Mouse (Mus musculus) ES-Bruce4 (cell line): Measurements from ENCODE around the gene Osbp. TPM values are rescaled to one million over a fixed set of nuclear protein-coding genes. Genes with fewer than 3 reads are reported as not detected.
"Not testable (repeated sequence)": the region's sequence is repeated elsewhere in the genome, so short reads cannot be mapped to it uniquely, and the experiment has no call there.

Experiments
- H3K27ac ChIP-seq: 2 replicates; pipeline ENCODE4 v1.5.1; 2012; ENCODE audit warnings: low read length, inconsistent platforms; ENCODE audit not compliant: insufficient read depth
- H3K27me3 ChIP-seq: 2 replicates; pipeline ENCODE4 v1.6.1; 2012; ENCODE audit warnings: mild to moderate bottlenecking, low read length, inconsistent platforms; ENCODE audit not compliant: control insufficient read depth, poor library complexity, insufficient read depth, severe bottlenecking
- H3K36me3 ChIP-seq: 2 replicates; pipeline ENCODE4 v1.6.1; 2012; ENCODE audit warnings: inconsistent platforms, mild to moderate bottlenecking, low read length, moderate library complexity; ENCODE audit not compliant: control insufficient read depth, poor library complexity, insufficient read depth, severe bottlenecking
- H3K4me1 ChIP-seq: one replicate; pipeline ENCODE4 v1.8.1; 2011; ENCODE audit warnings: low read length; ENCODE audit not compliant: control insufficient read depth, insufficient read depth
- H3K4me3 ChIP-seq: 2 replicates; pipeline ENCODE4 v1.5.1; 2011; ENCODE audit warnings: low read depth, mild to moderate bottlenecking, low read length
- H3K9ac ChIP-seq: 2 replicates; pipeline ENCODE4 v1.6.1; 2012; ENCODE audit warnings: low read depth, mild to moderate bottlenecking, inconsistent platforms; ENCODE audit not compliant: poor library complexity, severe bottlenecking
- H3K9me3 ChIP-seq: replicated peaks from 2 replicates; pipeline ENCODE4 v1.6.1; 2012; ENCODE audit warnings: mild to moderate bottlenecking, low read length, inconsistent platforms; ENCODE audit not compliant: control insufficient read depth, poor library complexity, insufficient read depth, severe bottlenecking
- CTCF ChIP-seq: IDR thresholded peaks from one replicate; pipeline ENCODE4 v1.8.1; 2011; ENCODE audit warnings: low read depth, low read length
- EP300 ChIP-seq: IDR thresholded peaks from 2 replicates; pipeline ENCODE4 v1.6.1; 2011; ENCODE audit warnings: low read depth, low read length; ENCODE audit not compliant: insufficient read depth
- POLR2A ChIP-seq: IDR thresholded peaks from one replicate; pipeline ENCODE4 v1.8.1; 2011; ENCODE audit warnings: low read length; ENCODE audit not compliant: insufficient read depth
- polyA plus RNA-seq: library from polyadenylated mRNA; stranded (reverse); fragments of >200 nt; gene quantifications from 2 replicates; pipeline ENCODE4 v1.2.4, GENCODE M21; 2011; ENCODE audit warnings: low read depth; ENCODE audit not compliant: missing spikeins, insufficient read depth, insufficient read length

The Osbp gene
- 28.3 and 31.5 TPM in 2 replicates for polyA plus RNA-seq

- TF ChIP-seq EP300, result no peak
- TF ChIP-seq CTCF, result no peak
- peak; percentile 52 for TF ChIP-seq POLR2A
- peak within 1 kb of the TSS; percentile 82 for H3K4me3 ChIP-seq
- no peaks in the 10 kb centered on the region for H3K4me1 ChIP-seq
- no peaks in the 10 kb centered on the region for H3K9me3 ChIP-seq
- no peaks in the 10 kb centered on the region for H3K27me3 ChIP-seq
- H3K9ac ChIP-seq, result peak within 1 kb of the TSS; percentile 80
- no peaks in the 10 kb centered on the region for H3K36me3 ChIP-seq
- H3K27ac ChIP-seq, result 0 out of 2 replicates have a peak within 1 kb of the TSS, but pooled peaks have one; percentile 31
These were observed at the start of gene Osbp for GRCm38 (mm10) chr19:11965023-11965942. Gene Osbp, plus strand, starts transcription at chr19:11965941.

- peaks cover 52% of the 10 kb centered on the region for H3K36me3 ChIP-seq
- TF ChIP-seq POLR2A, result no peak
- no peak for TF ChIP-seq CTCF
- no peaks in the 10 kb centered on the region for H3K27me3 ChIP-seq
- no peak overlapping the region for H3K27ac ChIP-seq
- no peak overlapping the region for H3K4me3 ChIP-seq
- H3K9ac ChIP-seq, result no peak overlapping the region
- no peaks in the 10 kb centered on the region for H3K4me1 ChIP-seq
- H3K9me3 ChIP-seq, result no peaks in the 10 kb centered on the region
These were observed 43.7 kb upstream of the Osbp start for GRCm38 (mm10) chr19:11922068-11922467.

GRCm38 (mm10) chr19:11922515-11922914 lies 43.2 kb upstream of the Osbp start:
- not testable (repeated sequence) for H3K4me1 ChIP-seq, H3K27ac ChIP-seq, H3K9ac ChIP-seq, H3K9me3 ChIP-seq, H3K4me3 ChIP-seq, H3K27me3 ChIP-seq
- H3K36me3 ChIP-seq, result peaks cover 51% of the 10 kb centered on the region

GRCm38 (mm10) chr19:11926380-11926779 lies 39.4 kb upstream of the Osbp start:
- H3K4me3 ChIP-seq, result no peak overlapping the region

GRCm38 (mm10) chr19:11928025-11928748 lies 37.6 kb upstream of the Osbp start:
- Histone ChIP-seq H3K36me3 (peaks cover 57% of the 10 kb centered on the region), H3K27me3 (no peaks in the 10 kb centered on the region), H3K27ac (no peak overlapping the region), H3K4me3 (no peak overlapping the region), H3K4me1 (no peaks in the 10 kb centered on the region), H3K9me3 (no peaks in the 10 kb centered on the region), H3K9ac (no peak overlapping the region)
- TF ChIP-seq EP300, result no peak
- no peak for TF ChIP-seq CTCF
- TF ChIP-seq POLR2A, result no peak

More at GRCm38 (mm10) chr19:11926380-11926779, 39.4 kb upstream of the Osbp start:
- Histone ChIP-seq H3K4me1 (no peaks in the 10 kb centered on the region), H3K36me3 (peaks cover 59% of the 10 kb centered on the region), H3K9me3 (no peaks in the 10 kb centered on the region), H3K27ac (no peak overlapping the region), H3K27me3 (no peaks in the 10 kb centered on the region), H3K9ac (no peak overlapping the region)
- TF ChIP-seq POLR2A (no peak), CTCF (no peak), EP300 (no peak)

GRCm38 (mm10) chr19:11946460-11946859 lies 19.3 kb upstream of the Osbp start:
- not testable (repeated sequence) for H3K9me3 ChIP-seq, H3K4me1 ChIP-seq, H3K9ac ChIP-seq, H3K27ac ChIP-seq, H3K27me3 ChIP-seq, H3K4me3 ChIP-seq
- peaks cover 21% of the 10 kb centered on the region for H3K36me3 ChIP-seq
